Mouse (Mus musculus) liver, embryonic 12.5 days (tissue): ENCODE results near the gene Smad6. TPM values are rescaled to one million over a fixed set of nuclear protein-coding genes. Genes with fewer than 3 reads are reported as not detected.
A peak's percentile ranks its signal among the peaks of the same experiment; 100 is the strongest.

ENCODE experiments used
- ATAC-seq: fragments of 200-750 bp; cut with Nextera tagmentation; 2 replicates; pipeline ENCODE4 v1.8.0; 2017; ENCODE audit warnings: moderate number of reproducible peaks, mild to moderate bottlenecking, moderate library complexity
- H3K27ac ChIP-seq: fragments of 300-500 bp; sonication (generic); 2 replicates; pipeline ENCODE4 v1.5.1; 2016; ENCODE audit warnings: mild to moderate bottlenecking
- H3K27me3 ChIP-seq: fragments of 300-500 bp; sonication (generic); replicated peaks from 2 replicates; pipeline ENCODE4 v1.6.1; 2016; ENCODE audit warnings: mild to moderate bottlenecking, moderate library complexity
- H3K36me3 ChIP-seq: fragments of 300-500 bp; sonication (generic); 2 replicates; pipeline ENCODE4 v1.6.1; 2016; ENCODE audit warnings: mild to moderate bottlenecking, moderate library complexity
- H3K4me1 ChIP-seq: fragments of 300-500 bp; sonication (generic); 2 replicates; pipeline ENCODE4 v1.6.1; 2016
- H3K4me2 ChIP-seq: fragments of 300-500 bp; sonication (generic); 2 replicates; pipeline ENCODE4 v1.6.1; 2016; ENCODE audit warnings: mild to moderate bottlenecking, moderate library complexity
- H3K4me3 ChIP-seq: fragments of 300-500 bp; sonication (generic); 2 replicates; pipeline ENCODE4 v1.5.1; 2016; ENCODE audit warnings: mild to moderate bottlenecking, moderate library complexity
- H3K9ac ChIP-seq: fragments of 300-500 bp; sonication (generic); 2 replicates; pipeline ENCODE4 v1.6.1; 2016; ENCODE audit warnings: mild to moderate bottlenecking, moderate library complexity
- H3K9me3 ChIP-seq: fragments of 300-500 bp; sonication (generic); replicated peaks from 2 replicates; pipeline ENCODE4 v1.6.1; 2016; ENCODE audit warnings: mild to moderate bottlenecking, moderate library complexity
- WGBS: fragments of 180-500 bp; shearing (Covaris S2); methylation state at CpG from one replicate; pipeline ENCODE4 v1.1.7; 2016; ENCODE audit not compliant: insufficient replicate concordance; 5-methylcytosine and 5-hydroxymethylcytosine counted together
- polyA plus RNA-seq: library from polyadenylated mRNA; unstranded; fragments of >200 nt; fragmentation: Nextera tagmentation; extraction: Ambion mirVana; gene quantifications from 2 replicates; pipeline ENCODE4 v1.2.1, GENCODE M21; 2016

The Smad6 gene
- polyA plus RNA-seq, 1 experiment from 2014 or later = 11.7 TPM

DNA sequence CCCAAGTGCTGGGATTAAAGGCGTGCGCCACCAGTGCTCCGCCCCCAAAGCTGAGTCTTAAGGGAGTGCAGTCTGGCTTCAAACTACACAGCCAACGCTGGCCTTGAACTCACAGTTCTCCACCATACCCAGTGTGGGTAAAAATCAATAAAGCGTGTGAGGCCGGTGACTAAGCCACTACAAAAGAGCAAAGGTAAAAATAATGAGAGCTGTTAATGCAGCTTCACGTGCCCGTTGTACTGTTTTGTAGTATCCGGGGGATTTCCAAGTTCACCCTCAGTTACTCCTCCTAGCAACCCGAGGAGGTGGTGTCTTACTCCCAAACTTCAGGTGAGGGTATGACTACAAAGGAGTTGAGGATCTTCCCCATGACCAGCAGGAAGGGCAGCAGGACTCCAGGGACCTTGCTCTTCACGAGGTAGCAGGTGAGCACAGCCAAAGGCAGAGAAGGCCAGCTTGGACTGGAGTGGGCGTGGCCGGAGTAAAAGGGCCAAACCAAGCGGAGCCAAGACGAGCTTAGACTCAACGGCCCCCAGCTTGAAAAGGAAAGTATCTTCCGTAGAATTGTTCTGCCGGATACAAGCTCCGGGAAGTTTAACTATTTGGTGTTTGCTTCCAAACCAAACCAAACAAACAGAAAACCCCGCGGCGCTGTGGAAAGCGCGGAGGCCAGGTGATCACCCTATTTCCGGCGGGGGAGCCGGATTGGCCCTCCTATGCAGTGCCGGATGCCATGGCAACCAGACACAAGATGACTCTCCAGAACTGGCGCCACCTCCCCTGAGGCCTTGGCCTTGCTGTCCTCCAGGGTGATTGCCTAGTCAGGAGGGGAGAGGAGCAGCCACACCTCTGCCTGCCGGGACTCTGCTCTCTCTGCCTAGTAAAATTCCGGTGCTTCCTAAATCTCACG lies 27.9 kb upstream of the Smad6 start:
- H3K4me2 ChIP-seq = peak overlapping the region; percentile 68
- peak; percentile 81 for ATAC-seq
- H3K4me1 ChIP-seq = peaks cover 99% of the 10 kb centered on the region
- 9% methylated on average over 32 of the region's 32 CpGs for WGBS
- H3K27me3 ChIP-seq = no peaks in the 10 kb centered on the region
- peak overlapping the region; percentile 96 for H3K27ac ChIP-seq
- H3K9me3 ChIP-seq = no peaks in the 10 kb centered on the region
- no peaks in the 10 kb centered on the region for H3K36me3 ChIP-seq
- peak overlapping the region; percentile 48 for H3K4me3 ChIP-seq
- H3K9ac ChIP-seq = peak overlapping the region; percentile 69

DNA sequence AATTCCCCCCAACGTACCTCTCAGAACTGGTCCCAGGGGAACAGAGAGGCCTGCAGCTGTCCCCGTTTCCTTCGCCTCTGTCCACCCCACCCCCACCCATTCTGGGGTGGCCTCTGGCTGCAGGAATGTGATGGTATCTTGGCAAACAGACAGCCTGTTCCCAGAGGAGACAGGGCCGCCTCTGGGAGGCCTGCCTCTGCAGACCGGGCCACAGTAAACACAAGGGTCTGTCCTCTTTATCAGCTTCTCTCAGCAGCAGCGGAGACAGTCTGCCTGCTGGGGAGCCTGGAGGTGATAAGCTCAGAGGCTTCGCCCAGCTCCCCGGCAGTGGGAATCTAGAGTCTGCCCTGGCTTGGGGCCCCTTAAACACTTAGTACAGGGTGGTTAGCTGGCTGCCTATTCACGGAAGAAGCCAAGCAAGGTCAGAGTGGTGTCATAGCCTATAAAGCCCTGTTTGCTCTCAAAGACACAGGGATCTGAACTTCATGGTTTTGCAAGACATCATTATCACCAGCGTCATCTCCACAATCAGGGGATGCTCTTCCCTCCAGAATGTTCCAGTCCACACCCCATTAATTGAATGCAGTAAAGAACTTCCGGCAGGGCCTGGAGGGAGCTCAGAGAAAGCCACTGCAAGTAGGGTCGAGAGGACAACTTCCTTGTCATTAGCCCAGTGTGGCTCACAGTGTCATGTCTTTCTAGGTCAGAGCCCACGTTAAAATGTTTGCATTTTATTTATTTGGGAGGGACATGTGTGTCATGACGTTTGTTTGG lies 23.4 kb upstream of the Smad6 start:
- Histone ChIP-seq H3K4me2 (peak overlapping the region; percentile 65), H3K4me1 (peaks cover 99% of the 10 kb centered on the region), H3K4me3 (peak overlapping the region; percentile 37)

DNA sequence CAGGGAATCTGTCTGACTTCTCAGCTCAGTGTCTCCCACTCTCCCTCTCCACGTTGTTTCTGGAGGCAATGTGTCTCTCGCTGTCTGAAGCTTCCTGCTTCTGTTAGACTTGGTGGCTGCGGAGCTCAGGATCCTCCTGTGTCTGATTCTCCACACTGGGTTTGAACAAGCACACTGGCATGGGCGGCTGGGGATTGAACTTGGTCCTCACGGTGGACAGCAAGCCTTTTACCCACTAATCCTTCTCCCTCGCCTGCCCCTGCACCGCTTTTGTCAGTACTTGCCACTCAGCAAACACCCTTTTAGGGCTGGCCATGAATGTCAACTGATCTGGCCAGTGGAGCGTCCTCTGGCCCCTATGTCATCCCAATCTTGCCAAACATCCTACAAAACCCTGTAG lies 22.5 kb upstream of the Smad6 start:
- H3K4me2 ChIP-seq = peak overlapping the region; percentile 65
- H3K4me1 ChIP-seq = peaks cover 96% of the 10 kb centered on the region
- no peak for ATAC-seq
- no peaks in the 10 kb centered on the region for H3K36me3 ChIP-seq
- H3K27ac ChIP-seq = peak overlapping the region; percentile 96
- 35% methylated on average over 8 of the region's 8 CpGs for WGBS
- H3K9ac ChIP-seq = peak overlapping the region; percentile 69
- peak overlapping the region; percentile 37 for H3K4me3 ChIP-seq
- no peaks in the 10 kb centered on the region for H3K27me3 ChIP-seq
- no peaks in the 10 kb centered on the region for H3K9me3 ChIP-seq

More for the DNA sequence above, 23.4 kb upstream of the Smad6 start:
- Histone ChIP-seq H3K36me3 (no peaks in the 10 kb centered on the region), H3K27ac (peak overlapping the region; percentile 96), H3K9me3 (no peaks in the 10 kb centered on the region), H3K9ac (peak overlapping the region; percentile 71), H3K27me3 (no peaks in the 10 kb centered on the region)
- ATAC-seq = peak; percentile 96
- WGBS = 4% methylated on average over 14 of the region's 14 CpGs

GRCm38 (mm10) chr9:64042911-64043310 lies 21.1 kb upstream of the Smad6 start:
- Histone ChIP-seq H3K27me3 (no peaks in the 10 kb centered on the region), H3K9ac (peak overlapping the region; percentile 45), H3K4me3 (no peak overlapping the region), H3K4me1 (peaks cover 93% of the 10 kb centered on the region), H3K9me3 (no peaks in the 10 kb centered on the region), H3K27ac (peak overlapping the region; percentile 96), H3K36me3 (no peaks in the 10 kb centered on the region), H3K4me2 (no peak overlapping the region)
- ATAC-seq = no peak
- 74% methylated on average over 4 of the region's 4 CpGs for WGBS

DNA sequence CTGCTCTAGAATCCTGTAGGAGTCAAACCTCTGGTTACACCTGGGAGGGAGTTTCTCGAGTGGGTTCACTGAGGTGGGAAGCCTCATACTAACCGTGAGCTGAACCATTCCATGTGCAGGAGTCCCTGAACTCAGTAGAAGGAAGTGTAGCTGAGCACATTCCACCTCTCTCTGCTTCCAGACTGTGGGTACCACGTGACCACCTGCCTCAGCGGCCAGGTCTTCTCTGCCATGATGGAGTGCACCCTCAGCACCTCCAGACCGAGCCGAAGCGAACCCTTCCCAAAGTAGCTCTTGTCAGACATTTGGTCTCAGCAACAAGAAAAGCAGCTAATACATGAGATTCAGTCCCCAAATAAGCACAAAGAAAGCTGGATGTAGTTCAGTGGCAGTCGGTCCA lies 20.4 kb upstream of the Smad6 start:
- H3K27ac ChIP-seq = peak overlapping the region; percentile 96

GRCm38 (mm10) chr9:64029908-64030631 lies 8.2 kb upstream of the Smad6 start:
- H3K4me3 ChIP-seq = no peak overlapping the region
- H3K4me1 ChIP-seq = peaks cover 71% of the 10 kb centered on the region
- H3K9me3 ChIP-seq = no peaks in the 10 kb centered on the region
- H3K36me3 ChIP-seq = no peaks in the 10 kb centered on the region
- H3K27me3 ChIP-seq = no peaks in the 10 kb centered on the region
- 62% methylated on average over 6 of the region's 6 CpGs for WGBS
- H3K4me2 ChIP-seq = no peak overlapping the region
- no peak for ATAC-seq
- H3K9ac ChIP-seq = 0 out of 2 replicates have a peak overlapping the region, but pooled peaks have one; percentile 32
- peak overlapping the region; percentile 59; the same call in 1 of the 2 replicates for H3K27ac ChIP-seq

More for the DNA sequence above, 20.4 kb upstream of the Smad6 start:
- Histone ChIP-seq H3K27me3 (no peaks in the 10 kb centered on the region), H3K4me2 (no peak overlapping the region), H3K9me3 (no peaks in the 10 kb centered on the region), H3K4me3 (no peak overlapping the region), H3K36me3 (no peaks in the 10 kb centered on the region), H3K4me1 (peaks cover 86% of the 10 kb centered on the region), H3K9ac (0 out of 2 replicates have a peak overlapping the region, but pooled peaks have one; percentile 9)
- ATAC-seq = no peak
- 85% methylated on average over 8 of the region's 8 CpGs for WGBS

- 3% methylated on average over 3 of the region's 3 CpGs for WGBS
- H3K4me1 ChIP-seq = peaks cover 85% of the 10 kb centered on the region
- peaks cover 18% of the 10 kb centered on the region for H3K27me3 ChIP-seq
- H3K27ac ChIP-seq = peak overlapping the region; percentile 68
- H3K9ac ChIP-seq = peak overlapping the region; percentile 49
- no peak overlapping the region for H3K4me3 ChIP-seq
- no peaks in the 10 kb centered on the region for H3K9me3 ChIP-seq
- H3K36me3 ChIP-seq = no peaks in the 10 kb centered on the region
- no peak for ATAC-seq
- H3K4me2 ChIP-seq = no peak overlapping the region
Observed at GRCm38 (mm10) chr9:64025565-64025964, 3.7 kb upstream of the Smad6 start.

DNA sequence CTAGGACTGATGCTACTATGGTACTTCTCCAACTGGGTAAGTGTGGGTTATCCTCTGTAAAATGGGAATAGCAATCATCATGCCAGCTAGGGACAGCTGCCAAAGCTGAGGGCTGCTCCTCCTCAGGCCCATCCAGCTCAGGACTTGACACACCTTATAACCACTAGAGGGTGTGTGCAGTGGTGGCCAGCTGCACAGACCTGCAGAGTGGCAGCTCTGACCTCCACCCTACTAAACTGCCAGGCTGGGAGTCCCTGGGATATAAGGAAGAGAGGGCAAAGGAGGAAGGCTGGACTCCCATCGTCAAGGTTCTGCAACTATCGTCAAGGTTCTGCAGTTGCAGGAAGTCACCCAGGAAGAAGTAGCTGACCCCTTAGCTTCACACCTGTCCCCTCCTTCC lies 3.1 kb upstream of the Smad6 start:
- H3K9ac ChIP-seq = peak overlapping the region; percentile 49
- 9% methylated on average over 2 of the region's 2 CpGs for WGBS
- H3K36me3 ChIP-seq = no peaks in the 10 kb centered on the region
- H3K27ac ChIP-seq = peak overlapping the region; percentile 67
- no peak overlapping the region for H3K4me2 ChIP-seq
- H3K27me3 ChIP-seq = peaks cover 24% of the 10 kb centered on the region
- ATAC-seq = no peak; the same call in 1 of the 2 replicates
- no peaks in the 10 kb centered on the region for H3K9me3 ChIP-seq
- H3K4me1 ChIP-seq = peaks cover 85% of the 10 kb centered on the region
- H3K4me3 ChIP-seq = no peak overlapping the region

- under 1% methylated on average over 54 of the region's 54 CpGs for WGBS
- peak overlapping the region; percentile 76 for H3K9ac ChIP-seq
- peak overlapping the region; percentile 66 for H3K4me3 ChIP-seq
- peaks cover 5% of the 10 kb centered on the region; the same call in 1 of the 2 replicates for H3K36me3 ChIP-seq
- peaks cover 41% of the 10 kb centered on the region for H3K27me3 ChIP-seq
- H3K4me2 ChIP-seq = peak overlapping the region; percentile 98
- peak; percentile 89 for ATAC-seq
- peaks cover 90% of the 10 kb centered on the region for H3K4me1 ChIP-seq
- H3K9me3 ChIP-seq = no peaks in the 10 kb centered on the region
- H3K27ac ChIP-seq = peak overlapping the region; percentile 94
Observed at GRCm38 (mm10) chr9:64022562-64023366, 905 bp upstream of the Smad6 start.

DNA sequence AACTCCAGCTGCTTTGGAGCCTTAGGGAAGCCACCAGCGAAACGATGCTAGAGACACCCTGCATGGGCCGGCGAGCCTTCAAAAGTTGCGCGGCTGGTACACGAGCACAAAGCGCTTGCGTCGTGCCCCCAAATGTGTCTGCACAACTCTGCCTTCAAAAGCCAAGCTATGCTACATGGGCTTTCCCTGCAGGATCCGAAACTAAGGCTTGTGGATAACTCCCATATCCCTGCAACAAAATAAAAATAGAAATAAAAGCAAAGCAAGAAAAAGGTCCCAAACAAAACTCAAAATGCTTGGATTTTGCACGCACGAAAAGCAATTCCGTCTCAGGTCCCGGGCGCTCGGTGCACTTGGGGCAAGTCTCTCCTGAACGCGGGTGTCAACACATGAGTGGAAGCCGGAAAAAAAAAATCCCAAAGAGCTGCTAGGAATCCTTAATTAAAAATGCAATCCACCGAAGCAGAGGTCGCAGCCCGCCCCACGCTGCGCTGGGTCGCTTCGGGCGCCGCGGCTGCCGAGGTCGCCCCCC lies 474 bp downstream of the Smad6 start:
- Histone ChIP-seq H3K36me3 (peaks cover 5% of the 10 kb centered on the region; the same call in 1 of the 2 replicates), H3K4me3 (peak overlapping the region; percentile 66), H3K4me1 (peaks cover 97% of the 10 kb centered on the region), H3K9ac (peak overlapping the region; percentile 76), H3K4me2 (peak overlapping the region; percentile 98), H3K27ac (peak overlapping the region; percentile 94), H3K9me3 (no peaks in the 10 kb centered on the region), H3K27me3 (peaks cover 41% of the 10 kb centered on the region)
- no peak for ATAC-seq
- under 1% methylated on average over 30 of the region's 32 CpGs for WGBS
